Mouse (Mus musculus): Measurements from ENCODE around the gene Hcn2.

The Hcn2 gene

GRCm38 (mm10) chr10:79716254-79716987 is at the start of gene Hcn2:
TSS of gene Hcn2 (plus strand) at chr10:79716634.
- no peak for DNase-seq (ENCODE audit: low read depth, low spot score)

GRCm38 (mm10) chr10:79668076-79668475 is 48.4 kb upstream of the Hcn2 start:
- DNase-seq (ENCODE audit: low read depth, low spot score), result no peak

GRCm38 (mm10) chr10:79668771-79669575 is 47.5 kb upstream of the Hcn2 start, which contains the start of gene Tpgs1:
TSS of gene Tpgs1 (plus strand) at chr10:79669369.
- peak; percentile 86 for DNase-seq (ENCODE audit: low read depth, low spot score)

- DNase-seq (ENCODE audit: low read depth, low spot score), result peak; percentile 69
Measured at GRCm38 (mm10) chr10:79669576-79670057, 46.8 kb upstream of the Hcn2 start.

- no peak for DNase-seq (ENCODE audit: low read depth, low spot score)
Measured at GRCm38 (mm10) chr10:79670071-79670888, 46.2 kb upstream of the Hcn2 start.

GRCm38 (mm10) chr10:79671396-79672087 is 44.9 kb upstream of the Hcn2 start:
- DNase-seq (ENCODE audit: low read depth, low spot score), result no peak

- no peak for DNase-seq (ENCODE audit: low read depth, low spot score)
Measured at GRCm38 (mm10) chr10:79672088-79672455, 44.4 kb upstream of the Hcn2 start.

- no peak for DNase-seq (ENCODE audit: low read depth, low spot score)
Measured at GRCm38 (mm10) chr10:79673054-79673453, 43.4 kb upstream of the Hcn2 start.

- DNase-seq (ENCODE audit: low read depth, low spot score), result no peak
Measured at GRCm38 (mm10) chr10:79675346-79676035, 40.9 kb upstream of the Hcn2 start.

GRCm38 (mm10) chr10:79680606-79681495 is 35.6 kb upstream of the Hcn2 start:
- DNase-seq (ENCODE audit: low read depth, low spot score), result no peak

- DNase-seq (ENCODE audit: low read depth, low spot score), result peak; percentile 97
Measured at GRCm38 (mm10) chr10:79681591-79682245, 34.7 kb upstream of the Hcn2 start, which contains the start of gene Cdc34. TSS of gene Cdc34 (plus strand) at chr10:79682195.

- no peak for DNase-seq (ENCODE audit: low read depth, low spot score)
Measured at GRCm38 (mm10) chr10:79682551-79682915, 33.9 kb upstream of the Hcn2 start.

- peak; percentile 42 for DNase-seq (ENCODE audit: low read depth, low spot score)
Measured at GRCm38 (mm10) chr10:79682916-79683582, 33.4 kb upstream of the Hcn2 start.

- no peak for DNase-seq (ENCODE audit: low read depth, low spot score)
Measured at GRCm38 (mm10) chr10:79683726-79684640, 32.5 kb upstream of the Hcn2 start.

GRCm38 (mm10) chr10:79684770-79685600 is 31.4 kb upstream of the Hcn2 start:
- DNase-seq (ENCODE audit: low read depth, low spot score), result no peak

- no peak for DNase-seq (ENCODE audit: low read depth, low spot score)
Measured at GRCm38 (mm10) chr10:79686219-79686618, 30.2 kb upstream of the Hcn2 start.

All from embryo, embryonic 11.5 days (tissue).